Comparison of ENCODE assay signal across 25 mouse cellular contexts in genomic region chr16:26698076-26698475, GRCm38 (mm10).
DNase-seq lines count a peak whose midpoint lies in the region; ATAC-seq and TF ChIP-seq lines count a peak whose summit lies in the region.
"Had no signal": no experiment of that assay in that cellular context is flagged by ENCODE, and none has a peak within 500 bp of the region (broad histone marks: within the 10 kb centered on the region; RNA-seq: fewer than 3 reads in every experiment).

No protein-coding gene starts in this region.

- TF ChIP-seq POLR2A in kidney, adult 2 months (IDR thresholded peaks at IDR 0.05; ENCODE audit: low read depth, low read length), result no peak
- no peak for TF ChIP-seq POLR2A in thymus, adult 2 months (IDR thresholded peaks at IDR 0.05; ENCODE audit: control insufficient read depth, extremely low read depth, insufficient read depth, low read length, poor library complexity)

- no peaks in the 10 kb centered on the region for H3K4me1 ChIP-seq in kidney, adult 2 months (ENCODE audit: control insufficient read depth, insufficient read depth, low read length)
- no peaks in the 10 kb centered on the region for H3K4me1 ChIP-seq in kidney, embryonic 15.5 days
- H3K4me1 ChIP-seq in thymus, adult 2 months (replicated peaks; ENCODE audit: control insufficient read depth, insufficient read depth, low read length), result no peaks in the 10 kb centered on the region
- H3K4me1 ChIP-seq: embryonic facial prominence, embryonic 12.5 days; embryonic facial prominence, embryonic 15.5 days; heart, embryonic 12.5 days; heart, embryonic 15.5 days had no signal

- WGBS in kidney, adult 2 months, result 55% methylated on average over 4 of the region's 4 CpGs
- 87% methylated on average over 4 of the region's 4 CpGs for WGBS in kidney, embryonic 15.5 days
- 94% methylated on average over 4 of the region's 4 CpGs for WGBS in thymus, adult 2 months

- peak; percentile 78 for DNase-seq in kidney, adult 2 months
- peak; percentile 84 for DNase-seq in kidney, adult 9 months
- peak; percentile 7 for DNase-seq in kidney, postnatal 10 days
- peak; percentile 71 to 76 for DNase-seq in kidney, postnatal 36 days
- no peak for DNase-seq in thymus, adult 2 months
- DNase-seq: adrenal gland, adult 2 months; adrenal gland, postnatal 14 days; cerebellum, adult 11 months; cerebellum, adult 2 months; cerebellum, adult 9-11 months; cerebellum, postnatal 25 days; forebrain, postnatal 0 days; gastrocnemius, adult 2 months; gastrocnemius, postnatal 14 days; heart, adult 11 months; heart, postnatal 10 days; heart, postnatal 4 days had no signal

- no peak overlapping the region for H3K27ac ChIP-seq in kidney, adult 2 months (ENCODE audit: insufficient read depth, low read depth, low read length)
- no peak overlapping the region for H3K27ac ChIP-seq in kidney, embryonic 15.5 days
- H3K27ac ChIP-seq in thymus, adult 2 months (ENCODE audit: control insufficient read depth, insufficient read depth, low read length), result no peak overlapping the region
- H3K27ac ChIP-seq: embryonic facial prominence, embryonic 12.5 days; embryonic facial prominence, embryonic 15.5 days; gastrocnemius, adult 2 months; heart, embryonic 15.5 days; hindbrain, embryonic 14.5 days had no signal

- H3K9ac ChIP-seq in kidney, embryonic 15.5 days, result no peak overlapping the region
- H3K9ac ChIP-seq: embryonic facial prominence, embryonic 12.5 days; embryonic facial prominence, embryonic 15.5 days; forebrain, postnatal 0 days; heart, embryonic 12.5 days; heart, embryonic 15.5 days; hindbrain, embryonic 14.5 days had no signal

- no peak overlapping the region for H3K4me2 ChIP-seq in kidney, embryonic 15.5 days
- H3K4me2 ChIP-seq: embryonic facial prominence, embryonic 12.5 days; embryonic facial prominence, embryonic 15.5 days; heart, embryonic 12.5 days; heart, embryonic 15.5 days; hindbrain, embryonic 14.5 days had no signal

- no peak overlapping the region for H3K4me3 ChIP-seq in kidney, adult 2 months (ENCODE audit: insufficient read depth, low read depth, low read length)
- no peak overlapping the region for H3K4me3 ChIP-seq in kidney, embryonic 15.5 days (replicated peaks)
- no peak overlapping the region for H3K4me3 ChIP-seq in thymus, adult 2 months (ENCODE audit: control insufficient read depth, insufficient read depth, low read length)
- H3K4me3 ChIP-seq: embryonic facial prominence, embryonic 12.5 days; embryonic facial prominence, embryonic 15.5 days; gastrocnemius, adult 2 months; heart, embryonic 12.5 days; heart, embryonic 15.5 days had no signal

- no peak for ATAC-seq in kidney, embryonic 15.5 days (replicated peaks; ENCODE audit: low FRiP score)
- ATAC-seq: CD4-positive, CD25-positive, alpha-beta regulatory T cell, adult 4 months; forebrain, embryonic 14.5 days; forebrain, postnatal 0 days had no signal

- TF ChIP-seq CTCF in kidney, adult 2 months (conservative IDR thresholded peaks at IDR 0.05; ENCODE audit: insufficient read depth, insufficient read length, low read depth, low read length), result no peak
- no peak for TF ChIP-seq CTCF in thymus, adult 2 months (IDR thresholded peaks at IDR 0.05; ENCODE audit: borderline replicate concordance, control insufficient read depth, extremely low read depth, insufficient read depth, low read length, poor library complexity)

- H3K36me3 ChIP-seq in kidney, adult 2 months (ENCODE audit: control insufficient read depth, insufficient read depth, low read length), result no peaks in the 10 kb centered on the region
- no peaks in the 10 kb centered on the region for H3K36me3 ChIP-seq in kidney, embryonic 15.5 days
- no peaks in the 10 kb centered on the region for H3K36me3 ChIP-seq in thymus, adult 2 months (ENCODE audit: control insufficient read depth, insufficient read depth, low read length)
- H3K36me3 ChIP-seq: embryonic facial prominence, embryonic 12.5 days; embryonic facial prominence, embryonic 15.5 days; heart, embryonic 12.5 days; heart, embryonic 15.5 days had no signal

- no peaks in the 10 kb centered on the region for H3K27me3 ChIP-seq in kidney, adult 2 months (replicated peaks; ENCODE audit: control insufficient read depth, insufficient read depth, low read length)
- no peaks in the 10 kb centered on the region for H3K27me3 ChIP-seq in kidney, embryonic 15.5 days
- no peaks in the 10 kb centered on the region for H3K27me3 ChIP-seq in thymus, adult 2 months (ENCODE audit: control insufficient read depth, insufficient read depth, low read length)
- H3K27me3 ChIP-seq: embryonic facial prominence, embryonic 12.5 days; embryonic facial prominence, embryonic 15.5 days; heart, embryonic 12.5 days; heart, embryonic 15.5 days had no signal

- H3K9me3 ChIP-seq in kidney, embryonic 15.5 days (replicated peaks), result no peaks in the 10 kb centered on the region
- H3K9me3 ChIP-seq: embryonic facial prominence, embryonic 12.5 days; embryonic facial prominence, embryonic 15.5 days; heart, embryonic 12.5 days; heart, embryonic 15.5 days had no signal
